Mouse (Mus musculus): ENCODE measurements around the gene Pus7. TPM values are rescaled to one million over a fixed set of nuclear protein-coding genes. Genes with fewer than 3 reads are reported as not detected.

Pus7 gene
- total and polyA plus RNA-seq, 2 experiments from 2014 or later, result 13.4 to 13.7 TPM

DNA sequence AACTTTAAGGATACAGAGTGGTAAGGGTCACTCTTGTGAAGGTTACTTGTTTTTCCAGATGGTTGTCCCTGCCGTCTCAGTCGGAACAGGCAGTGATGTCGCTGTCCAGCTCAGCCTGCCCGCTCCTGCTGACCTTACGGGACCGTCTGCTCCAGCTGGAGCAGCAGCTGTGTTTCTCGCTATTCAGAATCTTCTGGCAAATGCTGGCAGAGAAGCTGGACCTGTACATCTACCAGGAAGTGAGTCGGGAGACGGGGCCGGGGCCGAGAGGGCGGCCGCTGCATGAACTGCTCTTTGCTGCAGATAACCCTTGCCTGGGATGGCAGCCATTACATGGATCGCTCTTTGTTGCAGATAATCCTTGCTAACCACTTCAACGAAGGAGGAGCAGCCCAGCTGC, 33.2 kb upstream of the Pus7 start:
- H3K4me2 ChIP-seq (ENCODE audit: low read depth, low read length, poor library complexity, severe bottlenecking), result no peak overlapping the region
- H3K4me1 ChIP-seq (ENCODE audit: insufficient read depth, low read length), result no peaks in the 10 kb centered on the region
- H3K36me3 ChIP-seq (ENCODE audit: insufficient read depth, low read length), result peaks cover 54% of the 10 kb centered on the region

DNA sequence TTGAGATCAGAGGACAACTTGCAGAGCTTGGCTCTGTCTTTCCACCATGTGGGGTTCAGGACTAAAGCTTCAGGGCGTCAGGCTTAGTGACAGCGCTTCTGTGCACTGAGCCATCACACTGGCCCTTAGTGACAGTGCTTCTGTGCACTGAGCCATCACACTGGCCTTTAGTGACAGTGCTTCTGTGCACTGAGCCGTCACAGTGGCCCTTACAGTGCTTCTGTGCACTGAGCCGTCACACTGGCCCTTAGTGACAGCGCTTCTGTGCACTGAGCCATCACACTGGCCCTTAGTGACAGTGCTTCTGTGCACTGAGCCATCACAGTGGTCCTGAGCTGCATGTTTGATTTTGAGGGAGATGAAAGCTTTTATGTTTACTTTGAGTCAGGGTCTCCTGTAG, 31.3 kb upstream of the Pus7 start:
- 38% methylated on average over 5 of the region's 5 CpGs for WGBS
- Histone ChIP-seq H3K4me1 (ENCODE audit: insufficient read depth, low read length) (no peaks in the 10 kb centered on the region), H3K4me3 (ENCODE audit: low read depth, low read length) (no peak overlapping the region), H3K9ac (replicated peaks; ENCODE audit: low read length, poor library complexity, severe bottlenecking) (no peak overlapping the region), H3K27ac (ENCODE audit: low read depth, low read length) (no peak overlapping the region), H3K9me3 (ENCODE audit: low read length) (no peaks in the 10 kb centered on the region), H3K4me2 (ENCODE audit: low read depth, low read length, poor library complexity, severe bottlenecking) (no peak overlapping the region), H3K27me3 (ENCODE audit: insufficient read depth, low read length) (no peaks in the 10 kb centered on the region), H3K36me3 (ENCODE audit: insufficient read depth, low read length) (peaks cover 58% of the 10 kb centered on the region)
- ATAC-seq (ENCODE audit: low FRiP score) (no peak), DNase-seq (ENCODE audit: low spot score) (no peak)
- no peak for TF ChIP-seq CTCF (IDR thresholded peaks at IDR 0.05)

More for the DNA sequence above, 33.2 kb upstream of the Pus7 start:
- ATAC-seq (ENCODE audit: low FRiP score) (no peak), DNase-seq (ENCODE audit: low spot score) (no peak)
- no peak for TF ChIP-seq CTCF (IDR thresholded peaks at IDR 0.05)
- H3K27me3 ChIP-seq (ENCODE audit: insufficient read depth, low read length), result no peaks in the 10 kb centered on the region
- H3K9ac ChIP-seq (replicated peaks; ENCODE audit: low read length, poor library complexity, severe bottlenecking), result no peak overlapping the region
- H3K27ac ChIP-seq (ENCODE audit: low read depth, low read length), result no peak overlapping the region
- no peak overlapping the region for H3K4me3 ChIP-seq (ENCODE audit: low read depth, low read length)
- WGBS, result 94% methylated on average over 15 of the region's 15 CpGs
- H3K9me3 ChIP-seq (ENCODE audit: low read length), result no peaks in the 10 kb centered on the region

DNA sequence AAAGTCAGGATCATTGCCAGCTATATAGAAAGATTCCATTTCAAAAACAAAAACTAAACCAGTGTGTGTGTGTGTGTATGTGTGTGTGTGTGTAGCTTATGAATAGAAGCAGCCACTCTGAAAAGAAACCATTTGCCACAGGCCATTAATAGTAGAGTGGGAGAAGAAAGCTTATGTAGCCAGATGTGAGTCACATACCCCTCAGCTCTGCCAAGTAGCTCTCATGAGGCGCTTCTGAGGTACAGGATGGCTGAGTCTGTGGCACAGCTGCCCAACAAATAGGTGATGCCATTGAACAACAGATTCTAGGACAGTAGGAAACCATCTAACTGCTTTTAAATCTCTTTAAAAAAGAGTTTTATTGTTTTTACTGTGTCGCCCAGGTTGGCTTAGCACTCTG, 9.2 kb upstream of the Pus7 start:
- H3K27ac ChIP-seq (ENCODE audit: low read depth, low read length), result no peak overlapping the region
- no peak overlapping the region for H3K4me3 ChIP-seq (ENCODE audit: low read depth, low read length)
- H3K4me2 ChIP-seq (ENCODE audit: low read depth, low read length, poor library complexity, severe bottlenecking), result no peak overlapping the region
- H3K4me1 ChIP-seq (ENCODE audit: insufficient read depth, low read length), result no peaks in the 10 kb centered on the region
- WGBS, result 87% methylated on average over 2 of the region's 2 CpGs
- no peaks in the 10 kb centered on the region for H3K27me3 ChIP-seq (ENCODE audit: insufficient read depth, low read length)
- no peaks in the 10 kb centered on the region for H3K9me3 ChIP-seq (ENCODE audit: low read length)
- no peak for TF ChIP-seq CTCF (IDR thresholded peaks at IDR 0.05)
- H3K36me3 ChIP-seq (ENCODE audit: insufficient read depth, low read length), result peaks cover 17% of the 10 kb centered on the region
- DNase-seq (ENCODE audit: low spot score) (no peak), ATAC-seq (ENCODE audit: low FRiP score) (no peak)
- H3K9ac ChIP-seq (replicated peaks; ENCODE audit: low read length, poor library complexity, severe bottlenecking), result no peak overlapping the region; the same call in 1 of the 2 replicates

DNA sequence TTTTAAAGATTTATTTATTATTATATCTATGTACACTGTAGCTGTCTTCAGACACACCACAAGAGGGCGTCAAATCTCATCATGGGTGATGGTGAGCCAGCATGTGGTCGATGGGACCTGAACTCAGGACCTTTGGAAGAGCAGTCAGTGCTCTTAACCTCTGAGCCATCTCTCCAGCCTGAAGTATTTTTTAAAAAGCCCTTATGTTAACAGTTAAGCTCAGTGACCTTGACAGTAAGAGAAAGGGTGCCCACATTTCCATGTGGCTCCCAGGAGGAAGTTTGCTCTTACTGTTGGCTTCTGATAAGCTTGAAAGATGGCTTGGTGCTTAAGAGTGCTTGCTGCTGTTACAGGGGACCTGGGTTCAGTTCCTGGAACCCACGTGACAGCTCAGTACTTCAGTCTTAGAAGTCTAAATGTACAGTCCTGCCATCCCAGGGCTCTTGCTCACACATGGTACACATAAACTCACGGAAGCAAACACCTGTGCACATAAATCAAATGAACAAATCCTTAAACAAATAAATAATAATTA, 5.6 kb upstream of the Pus7 start:
- Histone ChIP-seq H3K27me3 (ENCODE audit: insufficient read depth, low read length) (no peaks in the 10 kb centered on the region), H3K9me3 (ENCODE audit: low read length) (no peaks in the 10 kb centered on the region), H3K4me3 (ENCODE audit: low read depth, low read length) (no peak overlapping the region), H3K9ac (replicated peaks; ENCODE audit: low read length, poor library complexity, severe bottlenecking) (no peak overlapping the region), H3K36me3 (ENCODE audit: insufficient read depth, low read length) (peaks cover 6% of the 10 kb centered on the region; the same call in 1 of the 2 replicates), H3K27ac (ENCODE audit: low read depth, low read length) (no peak overlapping the region), H3K4me1 (ENCODE audit: insufficient read depth, low read length) (no peaks in the 10 kb centered on the region), H3K4me2 (ENCODE audit: low read depth, low read length, poor library complexity, severe bottlenecking) (no peak overlapping the region)
- ATAC-seq (ENCODE audit: low FRiP score) (no peak), DNase-seq (ENCODE audit: low spot score) (no peak)
- TF ChIP-seq CTCF (IDR thresholded peaks at IDR 0.05), result no peak
- 85% methylated on average over 4 of the region's 4 CpGs for whole genome bisulfite sequencing

DNA sequence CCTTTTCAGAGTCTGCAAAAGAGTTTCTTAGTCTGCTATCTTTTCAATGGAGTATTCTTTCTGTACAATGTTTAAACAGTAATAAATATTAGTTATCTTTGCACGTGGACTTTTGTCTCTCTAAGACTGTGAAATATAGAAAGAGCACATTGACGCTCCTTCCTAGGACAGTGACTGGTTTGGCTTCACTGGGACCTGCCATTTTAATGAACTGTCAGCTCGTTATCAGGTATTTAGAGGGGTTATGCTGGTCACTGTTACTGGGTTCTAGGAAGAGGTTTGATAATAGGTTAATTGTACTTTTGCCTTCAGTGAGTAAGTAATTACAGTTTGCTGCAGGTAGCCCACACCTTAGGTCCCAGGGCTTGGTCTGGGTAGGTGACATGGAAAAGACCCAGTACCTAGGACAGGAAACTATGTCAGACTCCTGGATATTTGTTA, 4.9 kb upstream of the Pus7 start:
- ATAC-seq (ENCODE audit: low FRiP score) (no peak), DNase-seq (ENCODE audit: low spot score) (no peak)
- Histone ChIP-seq H3K9me3 (ENCODE audit: low read length) (no peaks in the 10 kb centered on the region), H3K27me3 (ENCODE audit: insufficient read depth, low read length) (no peaks in the 10 kb centered on the region), H3K27ac (ENCODE audit: low read depth, low read length) (no peak overlapping the region), H3K9ac (replicated peaks; ENCODE audit: low read length, poor library complexity, severe bottlenecking) (peak overlapping the region; percentile 87; the same call in 1 of the 2 replicates), H3K36me3 (ENCODE audit: insufficient read depth, low read length) (0 out of 2 replicates have a peak, but pooled peaks cover 3% of the 10 kb centered on the region), H3K4me2 (ENCODE audit: low read depth, low read length, poor library complexity, severe bottlenecking) (peak overlapping the region; percentile 91), H3K4me1 (ENCODE audit: insufficient read depth, low read length) (no peaks in the 10 kb centered on the region), H3K4me3 (ENCODE audit: low read depth, low read length) (peak overlapping the region; percentile 90)
- TF ChIP-seq CTCF (IDR thresholded peaks at IDR 0.05), result no peak
- 46% methylated on average over 3 of the region's 3 CpGs for WGBS

DNA sequence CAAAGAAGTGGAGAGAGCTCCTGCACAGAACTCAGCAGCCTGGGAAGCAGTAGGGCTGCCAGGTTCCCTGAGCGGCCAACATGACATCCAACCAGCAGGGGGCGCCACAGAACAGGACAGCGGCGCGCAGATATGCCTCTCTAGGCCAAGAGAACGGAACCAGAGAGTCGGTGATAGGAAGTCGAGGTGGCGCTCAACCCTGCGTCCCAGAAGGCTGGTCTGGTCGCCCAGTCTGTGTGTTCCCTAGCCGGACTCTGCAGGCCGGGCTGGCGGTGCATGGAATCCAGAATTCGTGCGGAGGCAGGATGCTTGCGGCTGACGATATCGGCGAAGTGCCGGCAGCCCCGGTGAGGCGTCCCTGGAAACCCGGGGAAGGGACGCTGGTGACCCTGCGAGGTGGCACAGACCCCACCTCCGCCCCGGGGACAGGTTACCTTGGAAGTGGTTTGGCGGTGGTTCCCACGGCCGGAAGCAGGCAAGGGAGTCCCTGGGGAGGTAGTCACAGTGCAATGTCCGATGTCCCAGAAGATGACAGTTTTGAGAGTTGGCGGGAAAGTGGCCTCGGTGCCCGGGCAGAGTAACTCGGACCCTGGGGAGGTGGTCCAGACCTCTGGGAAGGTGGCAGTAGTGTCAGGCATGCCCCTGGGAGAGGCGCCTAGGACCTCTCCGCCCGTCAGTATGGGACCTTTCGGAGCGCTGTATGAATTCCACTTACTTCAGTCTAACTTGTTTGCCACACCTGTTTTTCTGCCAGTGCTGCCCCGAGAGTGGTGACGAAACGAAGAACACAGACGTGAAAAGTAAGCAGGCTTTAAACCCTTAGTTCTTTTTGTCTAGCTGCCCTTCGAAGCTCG, 4.3 kb upstream of the Pus7 start, which contains the start of gene Rint1:
TSS of gene Rint1 (plus strand) at position 176 of the 854 bp plus-strand sequence.
- Histone ChIP-seq H3K27ac (ENCODE audit: low read depth, low read length) (peak within 1 kb of the TSS; percentile 72), H3K36me3 (ENCODE audit: insufficient read depth, low read length) (0 out of 2 replicates have a peak, but pooled peaks cover 3% of the 10 kb centered on the region), H3K9me3 (ENCODE audit: low read length) (no peaks in the 10 kb centered on the region), H3K9ac (replicated peaks; ENCODE audit: low read length, poor library complexity, severe bottlenecking) (peak within 1 kb of the TSS; percentile 87), H3K4me1 (ENCODE audit: insufficient read depth, low read length) (no peaks in the 10 kb centered on the region), H3K4me3 (ENCODE audit: low read depth, low read length) (peak within 1 kb of the TSS; percentile 90), H3K27me3 (ENCODE audit: insufficient read depth, low read length) (no peaks in the 10 kb centered on the region), H3K4me2 (ENCODE audit: low read depth, low read length, poor library complexity, severe bottlenecking) (peak within 1 kb of the TSS; percentile 91)
- peak; percentile 99 for TF ChIP-seq CTCF (IDR thresholded peaks at IDR 0.05)
- DNase-seq (ENCODE audit: low spot score), result peak; percentile 95
- WGBS, result 3% methylated on average over 47 of the region's 47 CpGs
- ATAC-seq (ENCODE audit: low FRiP score), result peak; percentile 87
